Mouse (Mus musculus): ENCODE data around the gene Serpinf1.
A peak's percentile ranks its signal among the peaks of the same experiment; 100 is the strongest.
"Not testable (repeated sequence)": the region's sequence is repeated elsewhere in the genome, so short reads cannot be mapped to it uniquely, and the experiment has no call there.

Gene Serpinf1

GRCm38 (mm10) chr11:75424459-75424858 is 2.0 kb upstream of the Serpinf1 start:
- DNase-seq (ENCODE audit: extremely low read depth, insufficient read length, low spot score): no peak

GRCm38 (mm10) chr11:75424033-75424432 is 1.5 kb upstream of the Serpinf1 start:
- no peak for DNase-seq (ENCODE audit: extremely low read depth, insufficient read length, low spot score)

- DNase-seq (ENCODE audit: extremely low read depth, insufficient read length, low spot score): no peak
Observed at GRCm38 (mm10) chr11:75423091-75423490, 590 bp upstream of the Serpinf1 start.

- no peak for DNase-seq (ENCODE audit: extremely low read depth, insufficient read length, low spot score)
Observed at GRCm38 (mm10) chr11:75421375-75422012, 1.0 kb downstream of the Serpinf1 start.

- no peak for DNase-seq (ENCODE audit: extremely low read depth, insufficient read length, low spot score)
Observed at GRCm38 (mm10) chr11:75420810-75421374, 1.6 kb downstream of the Serpinf1 start.

GRCm38 (mm10) chr11:75420037-75420436 is 2.5 kb downstream of the Serpinf1 start:
- DNase-seq (ENCODE audit: extremely low read depth, insufficient read length, low spot score): no peak

- no peak for DNase-seq (ENCODE audit: extremely low read depth, insufficient read length, low spot score)
Observed at GRCm38 (mm10) chr11:75415994-75416393, 6.5 kb downstream of the Serpinf1 start.

GRCm38 (mm10) chr11:75415096-75415495 is 7.4 kb downstream of the Serpinf1 start:
- peak; percentile 36 for DNase-seq (ENCODE audit: extremely low read depth, insufficient read length, low spot score)

GRCm38 (mm10) chr11:75410591-75410990 is 11.9 kb downstream of the Serpinf1 start:
- no peak for DNase-seq (ENCODE audit: extremely low read depth, insufficient read length, low spot score)

GRCm38 (mm10) chr11:75409679-75410575 is 12.6 kb downstream of the Serpinf1 start:
- no peak for DNase-seq (ENCODE audit: extremely low read depth, insufficient read length, low spot score)

- no peak for DNase-seq (ENCODE audit: extremely low read depth, insufficient read length, low spot score)
Observed at GRCm38 (mm10) chr11:75406865-75407264, 15.6 kb downstream of the Serpinf1 start.

GRCm38 (mm10) chr11:75406104-75406503 is 16.4 kb downstream of the Serpinf1 start:
- peak; percentile 56 for DNase-seq (ENCODE audit: extremely low read depth, insufficient read length, low spot score)

- no peak for DNase-seq (ENCODE audit: extremely low read depth, insufficient read length, low spot score)
Observed at GRCm38 (mm10) chr11:75404801-75405200, 17.7 kb downstream of the Serpinf1 start.

GRCm38 (mm10) chr11:75403301-75404052 is 19.0 kb downstream of the Serpinf1 start:
- peak; percentile 76 for DNase-seq (ENCODE audit: extremely low read depth, insufficient read length, low spot score)

GRCm38 (mm10) chr11:75402271-75402690 is 20.2 kb downstream of the Serpinf1 start:
- DNase-seq (ENCODE audit: extremely low read depth, insufficient read length, low spot score): peak; percentile 58

GRCm38 (mm10) chr11:75400099-75400498 is 22.4 kb downstream of the Serpinf1 start:
- DNase-seq (ENCODE audit: extremely low read depth, insufficient read length, low spot score): peak; percentile 38

- DNase-seq (ENCODE audit: extremely low read depth, insufficient read length, low spot score): peak; percentile 67
Observed at GRCm38 (mm10) chr11:75399411-75399841, 23.1 kb downstream of the Serpinf1 start.

- no peak for DNase-seq (ENCODE audit: extremely low read depth, insufficient read length, low spot score)
Observed at GRCm38 (mm10) chr11:75397452-75397851, 25.0 kb downstream of the Serpinf1 start.

GRCm38 (mm10) chr11:75395611-75396010 is 26.9 kb downstream of the Serpinf1 start:
- peak; percentile 13 for DNase-seq (ENCODE audit: extremely low read depth, insufficient read length, low spot score)

- DNase-seq (ENCODE audit: extremely low read depth, insufficient read length, low spot score): peak; percentile 62
Observed at GRCm38 (mm10) chr11:75383529-75383928, 39.0 kb downstream of the Serpinf1 start.

GRCm38 (mm10) chr11:75378786-75379185 is 43.7 kb downstream of the Serpinf1 start:
- DNase-seq (ENCODE audit: extremely low read depth, insufficient read length, low spot score): not testable (repeated sequence)
